Mouse (Mus musculus) heart, adult 2 months (tissue): ENCODE measurements around the gene Efna5. TPM values are rescaled to one million over a fixed set of nuclear protein-coding genes. Genes with fewer than 3 reads are reported as not detected.

ENCODE experiments used
- DNase-seq, 2 experiments: peaks; one replicate each; pipeline ENCODE4 v3.0.0; 2021
- H3K27ac ChIP-seq: fragments of 200-600 bp; 2 replicates; pipeline ENCODE4 v1.8.1; 2022
- H3K27me3 ChIP-seq: fragments of 200-500 bp; 2 replicates; pipeline ENCODE4 v1.6.1; 2012; ENCODE audit warnings: mild to moderate bottlenecking, low read length, inconsistent platforms, mixed read lengths; ENCODE audit not compliant: control insufficient read depth, insufficient read depth
- H3K36me3 ChIP-seq: fragments of 200-500 bp; 2 replicates; pipeline ENCODE4 v1.6.1; 2012; ENCODE audit warnings: low read length, inconsistent platforms; ENCODE audit not compliant: control insufficient read depth, insufficient read depth
- H3K4me1 ChIP-seq: fragments of 200-500 bp; 2 replicates; pipeline ENCODE4 v1.6.1; 2011; ENCODE audit warnings: low read length; ENCODE audit not compliant: control insufficient read depth, insufficient read depth
- H3K4me3 ChIP-seq: fragments of 200-600 bp; 2 replicates; pipeline ENCODE4 v1.8.1; 2022
- H3K79me2 ChIP-seq: fragments of 200-500 bp; replicated peaks from 2 replicates; pipeline ENCODE4 v1.6.1; 2012; ENCODE audit warnings: mild to moderate bottlenecking, inconsistent platforms, low read length, moderate library complexity, mixed read lengths; ENCODE audit not compliant: control insufficient read depth, insufficient read depth
- H3K9ac ChIP-seq: fragments of 200-500 bp; 2 replicates; pipeline ENCODE4 v1.6.1; 2012; ENCODE audit warnings: low read depth, mild to moderate bottlenecking, control low read depth, inconsistent platforms, low read length, mixed read lengths
- CTCF ChIP-seq: fragments of 200-600 bp; IDR thresholded peaks from 2 replicates; pipeline ENCODE4 v1.8.1; 2022; ENCODE audit warnings: antibody characterized with exemption, mild to moderate bottlenecking, moderate library complexity
- EP300 ChIP-seq: fragments of 200-500 bp; IDR thresholded peaks from 2 replicates; pipeline ENCODE4 v1.6.1; 2011; ENCODE audit warnings: low read depth, low read length, control low read depth; ENCODE audit not compliant: insufficient read depth
- POLR2A ChIP-seq: fragments of 200-500 bp; IDR thresholded peaks from 2 replicates; pipeline ENCODE4 v1.6.1; 2011; ENCODE audit warnings: mild to moderate bottlenecking, low read depth, low read length, control low read depth; ENCODE audit not compliant: insufficient read depth
- WGBS: fragments of 180-500 bp; shearing (Covaris S2); methylation state at CpG from one replicate; pipeline ENCODE4 v1.1.7; 2018; 5-methylcytosine and 5-hydroxymethylcytosine counted together
- intact Hi-C: fragments of 180-260 bp; cut with DNase I; formaldehyde crosslinking; loops from one replicate; pipeline ENCODE4 v1.15.1; 2025
- polyA plus RNA-seq: library from polyadenylated mRNA; depleted of rRNA; stranded (reverse); fragments of >200 nt; gene quantifications from 2 replicates; pipeline ENCODE4 v1.2.3, GENCODE M21; 2012
- total RNA-seq, 2 experiments: library from RNA; stranded (reverse); gene quantifications; 2 replicates each; pipeline ENCODE4 v1.2.3; 2021

The Efna5 gene
- total and polyA plus RNA-seq, 3 experiments = 3.9 to 24.0 (median 17.5) TPM

- Histone ChIP-seq H3K79me2 (no peaks in the 10 kb centered on the region), H3K36me3 (no peaks in the 10 kb centered on the region), H3K27me3 (no peaks in the 10 kb centered on the region), H3K27ac (no peak overlapping the region), H3K4me3 (no peak overlapping the region), H3K9ac (no peak overlapping the region), H3K4me1 (no peaks in the 10 kb centered on the region; the same call in none of the 2 replicates)
- intact Hi-C loops = no loop called here
- TF ChIP-seq POLR2A = no peak
- no peak for TF ChIP-seq CTCF
- no peak for TF ChIP-seq EP300
- DNase-seq = no peak
- 38% methylated on average over 1 of the region's 1 CpGs for whole genome bisulfite sequencing
Measured at GRCm38 (mm10) chr17:62681726-62682125, 199.4 kb downstream of the Efna5 start.

- TF ChIP-seq POLR2A (no peak), EP300 (no peak), CTCF (no peak)
- H3K9ac ChIP-seq = no peak overlapping the region
- H3K27me3 ChIP-seq = no peaks in the 10 kb centered on the region
- no peak overlapping the region for H3K27ac ChIP-seq
- H3K36me3 ChIP-seq = no peaks in the 10 kb centered on the region
- 74% methylated on average over 1 of the region's 1 CpGs for WGBS
- no peaks in the 10 kb centered on the region; the same call in 1 of the 2 replicates for H3K4me1 ChIP-seq
- intact Hi-C loops = no loop called here
- DNase-seq = no peak
- no peaks in the 10 kb centered on the region for H3K79me2 ChIP-seq
- no peak overlapping the region for H3K4me3 ChIP-seq
Measured at GRCm38 (mm10) chr17:62680737-62681136, 200.4 kb downstream of the Efna5 start.

- H3K36me3 ChIP-seq = no peaks in the 10 kb centered on the region
- no peak overlapping the region for H3K9ac ChIP-seq
- H3K79me2 ChIP-seq = no peaks in the 10 kb centered on the region
- intact Hi-C loops = no loop called here
- TF ChIP-seq POLR2A (no peak), EP300 (no peak), CTCF (no peak)
- WGBS = 62% methylated on average over 6 of the region's 6 CpGs
- no peak overlapping the region for H3K4me3 ChIP-seq
- no peak for DNase-seq
- no peaks in the 10 kb centered on the region for H3K27me3 ChIP-seq
- H3K27ac ChIP-seq = no peak overlapping the region
- no peaks in the 10 kb centered on the region for H3K4me1 ChIP-seq
Measured at GRCm38 (mm10) chr17:62676832-62677231, 204.3 kb downstream of the Efna5 start.

- Histone ChIP-seq H3K4me3 (no peak overlapping the region), H3K27ac (no peak overlapping the region), H3K79me2 (no peaks in the 10 kb centered on the region), H3K4me1 (no peaks in the 10 kb centered on the region), H3K36me3 (no peaks in the 10 kb centered on the region), H3K27me3 (no peaks in the 10 kb centered on the region), H3K9ac (no peak overlapping the region)
- DNase-seq = no peak
- 38% methylated on average over 6 of the region's 6 CpGs for WGBS
- no peak for TF ChIP-seq POLR2A
- no peak for TF ChIP-seq EP300
- no peak for TF ChIP-seq CTCF
- intact Hi-C loops = no loop called here
Measured at GRCm38 (mm10) chr17:62676409-62676808, 204.7 kb downstream of the Efna5 start.

GRCm38 (mm10) chr17:62675811-62676255, 205.3 kb downstream of the Efna5 start:
- DNase-seq = no peak
- intact Hi-C loops = no loop called here
- H3K4me1 ChIP-seq = no peaks in the 10 kb centered on the region
- no peak overlapping the region for H3K4me3 ChIP-seq
- 80% methylated on average over 5 of the region's 5 CpGs for WGBS
- TF ChIP-seq POLR2A (no peak), CTCF (no peak), EP300 (no peak)
- no peak overlapping the region for H3K27ac ChIP-seq
- H3K79me2 ChIP-seq = no peaks in the 10 kb centered on the region
- no peaks in the 10 kb centered on the region for H3K27me3 ChIP-seq
- H3K36me3 ChIP-seq = no peaks in the 10 kb centered on the region
- H3K9ac ChIP-seq = no peak overlapping the region

- Histone ChIP-seq H3K27me3 (no peaks in the 10 kb centered on the region), H3K79me2 (no peaks in the 10 kb centered on the region), H3K4me1 (no peaks in the 10 kb centered on the region), H3K9ac (no peak overlapping the region), H3K27ac (no peak overlapping the region), H3K36me3 (no peaks in the 10 kb centered on the region), H3K4me3 (no peak overlapping the region)
- intact Hi-C loops = no loop called here
- 69% methylated on average over 8 of the region's 8 CpGs for WGBS
- TF ChIP-seq EP300 (no peak), CTCF (no peak), POLR2A (no peak)
- no peak for DNase-seq
Measured at GRCm38 (mm10) chr17:62672068-62672467, 209.0 kb downstream of the Efna5 start.
